Mouse (Mus musculus) neural tube, embryonic 15.5 days (tissue): ENCODE measurements around the gene Mrpl14. TPM values are rescaled to one million over a fixed set of nuclear protein-coding genes. Genes with fewer than 3 reads are reported as not detected.

Experiments
- ATAC-seq: fragments of 200-750 bp; cut with Nextera tagmentation; 2 replicates; pipeline ENCODE4 v1.8.0; 2017; ENCODE audit warnings: mild to moderate bottlenecking, moderate TSS enrichment, moderate library complexity; ENCODE audit not compliant: low FRiP score
- H3K27ac ChIP-seq: fragments of 300-500 bp; sonication (generic); replicated peaks from 2 replicates; pipeline ENCODE4 v1.5.1; 2015; ENCODE audit warnings: mild to moderate bottlenecking, inconsistent platforms
- H3K27me3 ChIP-seq: fragments of 300-500 bp; sonication (generic); replicated peaks from 2 replicates; pipeline ENCODE4 v1.6.1; 2015; ENCODE audit warnings: inconsistent platforms
- H3K36me3 ChIP-seq: fragments of 300-500 bp; sonication (generic); 2 replicates; pipeline ENCODE4 v1.6.1; 2015; ENCODE audit warnings: inconsistent platforms
- H3K4me1 ChIP-seq: fragments of 300-500 bp; sonication (generic); 2 replicates; pipeline ENCODE4 v1.6.1; 2015; ENCODE audit warnings: inconsistent platforms
- H3K4me2 ChIP-seq: fragments of 300-500 bp; sonication (generic); 2 replicates; pipeline ENCODE4 v1.6.1; 2015; ENCODE audit warnings: inconsistent platforms, mild to moderate bottlenecking, moderate library complexity
- H3K4me3 ChIP-seq: fragments of 300-500 bp; sonication (generic); replicated peaks from 2 replicates; pipeline ENCODE4 v1.5.1; 2015; ENCODE audit warnings: mild to moderate bottlenecking, inconsistent platforms
- H3K9ac ChIP-seq: fragments of 300-500 bp; sonication (generic); replicated peaks from 2 replicates; pipeline ENCODE4 v1.6.1; 2015; ENCODE audit warnings: mild to moderate bottlenecking, inconsistent platforms
- H3K9me3 ChIP-seq: fragments of 300-500 bp; sonication (generic); replicated peaks from 2 replicates; pipeline ENCODE4 v1.6.1; 2016; ENCODE audit warnings: inconsistent platforms
- whole genome bisulfite sequencing: fragments of 180-500 bp; shearing (Covaris S2); methylation state at CpG from one replicate; pipeline ENCODE4 v1.1.7; 2015; ENCODE audit warnings: mixed read lengths; 5-methylcytosine and 5-hydroxymethylcytosine counted together
- polyA plus RNA-seq: library from polyadenylated mRNA; unstranded; fragments of >200 nt; fragmentation: Nextera tagmentation; extraction: Ambion mirVana; gene quantifications from 2 replicates; pipeline ENCODE4 v1.2.1, GENCODE M21; 2015

Gene Mrpl14
- polyA plus RNA-seq = 129 and 132 TPM in 2 replicates

DNA sequence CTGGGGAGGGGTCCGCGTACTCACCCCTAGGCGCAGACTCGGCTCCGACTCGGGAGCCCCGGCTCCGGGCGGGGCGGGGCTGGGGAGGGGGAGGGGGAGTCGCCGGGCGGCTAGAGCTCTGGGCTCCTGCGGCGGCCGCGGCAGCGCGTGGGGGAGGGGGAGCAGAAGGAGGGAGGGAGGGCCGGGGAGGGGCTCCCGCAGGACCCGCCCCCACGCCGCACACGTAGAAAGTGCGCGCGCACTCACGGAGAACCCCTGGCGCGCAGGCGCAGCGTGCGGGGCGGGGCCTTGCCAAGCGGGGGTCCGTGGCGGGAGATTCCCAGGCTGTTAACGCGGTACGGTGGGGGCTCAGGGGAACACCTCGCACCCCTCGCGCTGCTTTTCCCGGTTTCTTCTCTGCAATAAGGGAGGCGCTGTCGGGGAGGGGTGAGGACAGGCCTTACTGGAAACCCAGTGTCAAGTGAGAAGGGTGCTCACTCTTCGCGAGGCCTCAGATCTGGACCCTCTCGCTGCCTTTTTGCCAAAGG, at the start of gene Mrpl14:
Gene Mrpl14, plus strand, starts transcription at position 230 of the 527 bp plus-strand sequence.
- H3K4me1 ChIP-seq = peaks cover 35% of the 10 kb centered on the region
- H3K27me3 ChIP-seq = no peaks in the 10 kb centered on the region
- H3K27ac ChIP-seq = peak within 1 kb of the TSS; percentile 93
- peak within 1 kb of the TSS; percentile 93 for H3K9ac ChIP-seq
- no peaks in the 10 kb centered on the region for H3K9me3 ChIP-seq
- H3K4me2 ChIP-seq = peak within 1 kb of the TSS; percentile 76
- ATAC-seq = peak; percentile 89
- WGBS = under 1% methylated on average over 29 of the region's 50 CpGs
- H3K4me3 ChIP-seq = peak within 1 kb of the TSS; percentile 96
- H3K36me3 ChIP-seq = no peaks in the 10 kb centered on the region

DNA sequence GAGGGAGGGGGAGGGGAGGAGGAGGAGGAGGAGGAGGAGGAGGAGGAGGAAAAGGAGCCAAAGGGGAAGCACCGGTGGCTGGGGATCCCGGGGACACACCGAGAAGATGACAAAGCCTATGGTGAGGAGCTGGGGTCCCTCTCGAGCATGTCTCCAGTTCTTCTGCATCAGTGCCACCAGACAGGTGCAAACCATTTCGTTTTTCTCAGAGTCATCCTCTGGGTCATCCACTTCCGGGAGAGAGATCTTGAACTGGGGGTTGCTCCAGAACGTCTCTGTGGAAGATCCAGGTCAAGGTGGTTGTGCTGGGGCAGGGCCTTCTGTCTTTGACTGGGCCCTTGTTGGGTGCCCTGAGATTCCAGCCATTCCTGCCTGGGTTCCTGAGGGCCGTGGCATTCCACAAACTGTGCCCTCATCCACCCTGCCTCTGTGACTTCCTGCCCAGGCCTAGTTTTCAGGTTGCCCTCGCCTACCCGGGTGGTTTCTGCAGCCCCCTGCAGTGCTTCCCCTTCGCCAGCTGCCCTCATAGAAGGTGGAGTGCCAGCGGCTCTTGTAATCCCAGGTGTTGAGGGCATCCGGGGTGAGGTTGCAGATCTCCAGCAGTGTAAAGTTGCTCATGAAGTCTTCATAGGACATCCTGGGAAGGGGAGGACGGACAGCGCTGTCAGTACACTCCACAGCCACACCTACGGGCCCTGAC, 47.4 kb upstream of the Mrpl14 start:
- no peaks in the 10 kb centered on the region for H3K27me3 ChIP-seq
- H3K9ac ChIP-seq = no peak overlapping the region
- WGBS = 78% methylated on average over 16 of the region's 16 CpGs
- no peak overlapping the region for H3K4me2 ChIP-seq
- H3K36me3 ChIP-seq = no peaks in the 10 kb centered on the region
- H3K27ac ChIP-seq = no peak overlapping the region
- 0 out of 2 replicates have a peak, but pooled peaks cover 4% of the 10 kb centered on the region for H3K4me1 ChIP-seq
- no peaks in the 10 kb centered on the region for H3K9me3 ChIP-seq
- no peak overlapping the region for H3K4me3 ChIP-seq
- no peak for ATAC-seq

DNA sequence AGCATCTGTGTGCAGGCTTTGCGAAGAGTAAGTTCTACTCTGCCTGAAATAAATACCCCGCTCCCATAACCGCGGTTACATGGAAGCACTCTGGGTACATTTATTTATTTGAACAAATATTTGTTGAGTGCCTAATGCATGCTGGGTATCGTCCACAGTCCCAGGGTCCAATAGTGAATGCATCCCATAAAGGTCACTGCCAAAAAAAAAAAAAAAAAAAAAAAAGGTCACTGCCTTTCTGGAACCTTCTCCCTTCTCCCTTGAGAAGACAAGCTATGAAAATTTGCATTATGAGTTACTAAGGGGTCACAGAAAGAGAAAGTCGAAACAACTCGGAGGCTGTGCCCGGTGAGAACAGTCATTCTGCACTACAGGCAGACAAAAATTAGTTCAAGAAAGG, 44.1 kb upstream of the Mrpl14 start:
- no peaks in the 10 kb centered on the region for H3K36me3 ChIP-seq
- 91% methylated on average over 8 of the region's 8 CpGs for WGBS
- H3K4me2 ChIP-seq = no peak overlapping the region
- no peak overlapping the region for H3K27ac ChIP-seq
- H3K9ac ChIP-seq = no peak overlapping the region
- H3K4me3 ChIP-seq = no peak overlapping the region
- H3K9me3 ChIP-seq = no peaks in the 10 kb centered on the region
- no peak for ATAC-seq
- H3K4me1 ChIP-seq = 0 out of 2 replicates have a peak, but pooled peaks cover 4% of the 10 kb centered on the region
- no peaks in the 10 kb centered on the region for H3K27me3 ChIP-seq

DNA sequence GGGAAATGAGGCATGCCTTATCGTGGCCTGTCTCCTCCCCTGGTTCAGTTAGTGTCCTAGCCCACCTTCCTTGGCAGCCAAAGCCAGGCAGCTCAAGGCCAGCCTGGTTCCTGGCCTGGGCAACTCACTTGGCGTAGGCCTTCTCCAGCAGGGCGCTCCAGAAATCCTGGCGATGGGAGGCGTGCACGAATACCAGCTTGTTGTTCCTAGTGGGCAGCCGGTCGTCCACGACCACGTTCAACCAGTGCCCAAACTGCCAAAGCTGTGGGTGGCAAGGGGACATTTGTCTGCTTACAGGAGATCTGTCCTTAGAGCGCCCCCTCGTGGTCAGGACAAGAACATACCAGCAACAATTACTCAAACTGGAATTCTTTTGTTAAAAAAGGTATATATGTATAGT, 43.4 kb upstream of the Mrpl14 start:
- no peak overlapping the region for H3K9ac ChIP-seq
- no peak overlapping the region for H3K4me3 ChIP-seq
- no peaks in the 10 kb centered on the region for H3K36me3 ChIP-seq
- H3K4me1 ChIP-seq = 0 out of 2 replicates have a peak, but pooled peaks cover 4% of the 10 kb centered on the region
- no peak overlapping the region for H3K27ac ChIP-seq
- H3K27me3 ChIP-seq = no peaks in the 10 kb centered on the region
- ATAC-seq = no peak
- H3K4me2 ChIP-seq = no peak overlapping the region
- 26% methylated on average over 12 of the region's 12 CpGs for WGBS
- no peaks in the 10 kb centered on the region for H3K9me3 ChIP-seq

DNA sequence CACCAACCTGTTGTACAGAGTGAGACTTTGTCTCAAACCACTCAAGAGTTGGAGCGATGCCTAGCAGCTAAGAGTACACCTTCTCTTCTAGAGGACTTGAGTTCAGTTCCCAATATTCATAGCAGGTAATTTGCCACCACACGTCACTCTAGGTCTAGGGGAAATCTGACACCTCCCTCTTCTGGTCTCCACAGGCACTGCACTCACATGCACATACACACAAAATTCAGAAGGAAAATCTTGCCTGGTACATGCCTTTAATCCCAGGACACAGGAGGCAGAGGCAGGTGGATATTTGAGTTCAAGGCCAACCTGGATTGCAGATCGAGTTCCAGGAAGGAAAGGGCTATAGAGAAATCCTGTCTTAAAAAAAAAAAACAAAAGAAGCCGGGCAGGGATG, 41.9 kb upstream of the Mrpl14 start:
- no peaks in the 10 kb centered on the region for H3K36me3 ChIP-seq
- no peak for ATAC-seq
- 0 out of 2 replicates have a peak, but pooled peaks cover 4% of the 10 kb centered on the region for H3K4me1 ChIP-seq
- no peak overlapping the region for H3K27ac ChIP-seq
- H3K4me3 ChIP-seq = no peak overlapping the region
- WGBS = 98% methylated on average over 4 of the region's 4 CpGs
- no peaks in the 10 kb centered on the region for H3K27me3 ChIP-seq
- H3K9me3 ChIP-seq = no peaks in the 10 kb centered on the region
- no peak overlapping the region for H3K9ac ChIP-seq
- H3K4me2 ChIP-seq = no peak overlapping the region

DNA sequence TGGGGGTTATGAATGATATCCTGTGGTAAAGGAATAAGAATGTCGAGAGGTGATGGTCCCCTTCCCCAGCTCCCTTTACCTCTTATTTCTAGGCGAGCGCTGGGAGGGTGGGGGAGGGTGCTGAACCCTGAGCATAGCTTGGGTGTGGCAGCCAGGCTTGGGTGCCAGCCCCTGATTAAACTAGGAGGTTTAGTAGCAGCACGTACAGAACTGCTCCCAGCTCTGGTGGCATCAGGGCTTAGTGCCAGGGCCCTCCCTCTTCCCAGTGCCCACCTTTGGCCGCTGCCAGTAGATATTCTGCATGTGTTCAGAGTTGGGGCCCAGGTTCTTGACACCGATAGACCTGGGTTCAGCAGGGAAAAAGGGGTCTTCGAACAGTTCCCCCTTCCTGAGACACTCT, 32.9 kb upstream of the Mrpl14 start:
- H3K4me3 ChIP-seq = no peak overlapping the region
- H3K27ac ChIP-seq = no peak overlapping the region
- H3K9ac ChIP-seq = no peak overlapping the region
- H3K36me3 ChIP-seq = no peaks in the 10 kb centered on the region
- WGBS = 77% methylated on average over 7 of the region's 7 CpGs
- no peaks in the 10 kb centered on the region for H3K4me1 ChIP-seq
- no peaks in the 10 kb centered on the region for H3K27me3 ChIP-seq
- H3K9me3 ChIP-seq = no peaks in the 10 kb centered on the region
- no peak overlapping the region for H3K4me2 ChIP-seq
- no peak for ATAC-seq

DNA sequence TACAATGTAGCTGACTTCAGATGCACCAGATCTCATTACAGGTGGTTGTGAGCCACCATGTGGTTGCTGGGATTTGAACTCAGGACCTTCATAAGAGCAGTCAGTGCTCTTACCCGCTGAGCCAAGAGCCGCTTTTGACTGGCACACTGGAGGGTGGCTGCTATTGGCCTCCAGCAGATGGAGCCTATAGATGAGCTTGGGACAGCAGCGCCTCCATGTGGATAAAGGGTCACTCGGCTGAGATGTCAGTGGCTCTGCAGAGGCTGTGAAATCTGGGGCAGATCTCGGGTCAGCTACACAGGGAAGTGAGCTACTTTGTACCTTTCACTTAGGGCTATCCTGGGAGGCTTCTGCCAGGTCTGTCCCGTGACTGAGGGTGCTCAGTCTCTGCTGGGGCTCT, 30.3 kb upstream of the Mrpl14 start:
- H3K4me3 ChIP-seq = no peak overlapping the region
- no peak overlapping the region for H3K9ac ChIP-seq
- no peak for ATAC-seq
- H3K4me1 ChIP-seq = no peaks in the 10 kb centered on the region
- no peaks in the 10 kb centered on the region for H3K27me3 ChIP-seq
- no peaks in the 10 kb centered on the region for H3K9me3 ChIP-seq
- H3K36me3 ChIP-seq = peaks cover under 1% of the 10 kb centered on the region; the same call in 1 of the 2 replicates
- no peak overlapping the region for H3K4me2 ChIP-seq
- 37% methylated on average over 6 of the region's 6 CpGs for WGBS
- H3K27ac ChIP-seq = no peak overlapping the region

DNA sequence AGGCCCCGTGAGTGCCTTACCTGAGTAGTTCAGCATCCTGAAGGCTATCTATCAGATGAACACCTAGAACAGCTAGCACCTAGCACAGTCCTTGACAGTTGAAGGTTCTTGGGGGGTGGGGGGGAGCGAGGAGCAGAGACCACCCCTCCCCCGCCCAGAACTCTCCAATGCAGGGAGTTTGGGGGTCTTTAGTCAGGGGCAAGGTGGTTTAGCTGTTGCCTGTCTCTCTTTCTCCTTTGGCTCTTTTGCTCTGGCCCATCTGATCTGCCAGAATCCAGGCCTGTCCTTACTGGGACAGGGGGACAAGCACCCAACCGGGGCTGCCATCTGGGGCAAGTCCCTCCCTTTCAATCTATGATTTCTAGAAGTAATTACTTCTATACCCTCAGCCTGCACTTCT, 26.9 kb upstream of the Mrpl14 start, which contains the start of gene Capn11:
Gene Capn11, minus strand, starts transcription at position 101 of the 400 bp plus-strand sequence.
- H3K27ac ChIP-seq = no peak within 1 kb of the TSS
- WGBS = 92% methylated on average over 4 of the region's 4 CpGs

DNA sequence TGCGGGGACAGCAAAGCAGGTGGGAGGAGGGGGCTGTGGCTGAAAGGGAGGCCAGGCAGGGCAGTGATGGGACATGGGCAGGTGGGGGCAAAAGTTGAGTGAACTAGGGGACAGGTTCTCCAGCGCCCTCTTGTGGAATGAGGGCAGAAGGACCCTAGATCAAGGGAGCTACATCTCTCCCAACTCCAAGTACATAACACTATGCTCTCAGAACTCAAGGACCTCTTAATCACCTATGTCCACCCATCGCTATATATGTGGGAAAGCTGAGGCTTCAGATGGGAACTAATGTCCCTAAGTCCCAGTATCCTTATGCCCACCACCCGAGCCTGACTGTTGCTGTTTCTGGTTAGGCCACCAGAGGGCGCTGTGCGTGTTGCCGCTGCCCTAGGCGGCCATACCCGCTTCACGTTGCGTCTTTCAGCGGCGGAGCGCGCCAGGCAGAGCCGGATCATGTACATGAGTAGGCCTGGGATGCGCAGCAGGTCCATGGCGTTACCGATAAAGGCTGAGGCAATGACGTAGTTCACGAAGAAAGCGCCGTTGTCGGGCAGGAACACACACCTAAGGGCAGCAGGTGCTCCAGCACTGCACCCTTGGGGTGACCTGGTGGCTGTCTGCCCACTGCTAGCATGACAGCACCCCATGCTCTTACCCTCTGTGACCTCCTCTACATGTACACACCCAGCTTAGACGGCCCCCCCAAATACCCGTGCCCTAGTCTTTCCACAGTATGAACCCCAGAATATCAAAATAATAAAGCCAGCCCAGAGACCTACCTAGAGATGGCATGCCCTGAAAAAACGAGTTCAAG, 22.8 kb upstream of the Mrpl14 start:
- Histone ChIP-seq H3K9ac (no peak overlapping the region), H3K27me3 (no peaks in the 10 kb centered on the region), H3K4me1 (peaks cover 3% of the 10 kb centered on the region; the same call in 1 of the 2 replicates), H3K4me2 (peak overlapping the region; percentile 29; the same call in 1 of the 2 replicates), H3K4me3 (no peak overlapping the region), H3K27ac (no peak overlapping the region), H3K36me3 (peaks cover 65% of the 10 kb centered on the region), H3K9me3 (no peaks in the 10 kb centered on the region)
- 27% methylated on average over 27 of the region's 27 CpGs for WGBS
- ATAC-seq = peak; percentile 55

More for the DNA sequence above, 26.9 kb upstream of the Mrpl14 start, which contains the start of gene Capn11:
- peaks cover 3% of the 10 kb centered on the region; the same call in 1 of the 2 replicates for H3K4me1 ChIP-seq
- peaks cover 31% of the 10 kb centered on the region for H3K36me3 ChIP-seq
- no peak within 1 kb of the TSS for H3K4me2 ChIP-seq
- no peak for ATAC-seq
- H3K9me3 ChIP-seq = no peaks in the 10 kb centered on the region
- H3K4me3 ChIP-seq = no peak within 1 kb of the TSS
- no peak within 1 kb of the TSS for H3K9ac ChIP-seq
- no peaks in the 10 kb centered on the region for H3K27me3 ChIP-seq

DNA sequence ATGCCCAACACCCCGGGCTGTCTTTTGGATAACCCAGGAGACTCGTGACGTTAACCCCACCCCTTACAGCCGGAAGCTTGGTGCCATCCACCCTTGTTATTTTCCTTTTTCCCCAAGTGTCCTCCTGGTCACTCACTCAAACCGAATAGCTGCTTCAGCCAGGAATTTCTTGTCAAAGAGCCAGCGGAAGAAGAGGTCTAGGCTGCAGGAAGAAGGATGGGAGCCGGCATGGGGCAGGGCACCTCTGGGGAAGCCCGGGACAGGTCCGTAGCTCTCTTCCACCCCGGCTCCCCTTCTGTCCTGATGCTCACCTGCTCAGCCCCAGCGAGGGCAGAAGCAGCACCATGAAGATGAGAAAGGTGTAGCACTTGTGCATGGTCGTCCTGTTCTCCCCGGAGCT, 21.5 kb upstream of the Mrpl14 start:
- Histone ChIP-seq H3K4me2 (no peak overlapping the region), H3K4me3 (no peak overlapping the region), H3K9ac (no peak overlapping the region), H3K9me3 (no peaks in the 10 kb centered on the region), H3K27ac (no peak overlapping the region), H3K36me3 (peaks cover 75% of the 10 kb centered on the region), H3K27me3 (no peaks in the 10 kb centered on the region), H3K4me1 (peaks cover 3% of the 10 kb centered on the region; the same call in 1 of the 2 replicates)
- 91% methylated on average over 13 of the region's 13 CpGs for WGBS
- no peak for ATAC-seq

DNA sequence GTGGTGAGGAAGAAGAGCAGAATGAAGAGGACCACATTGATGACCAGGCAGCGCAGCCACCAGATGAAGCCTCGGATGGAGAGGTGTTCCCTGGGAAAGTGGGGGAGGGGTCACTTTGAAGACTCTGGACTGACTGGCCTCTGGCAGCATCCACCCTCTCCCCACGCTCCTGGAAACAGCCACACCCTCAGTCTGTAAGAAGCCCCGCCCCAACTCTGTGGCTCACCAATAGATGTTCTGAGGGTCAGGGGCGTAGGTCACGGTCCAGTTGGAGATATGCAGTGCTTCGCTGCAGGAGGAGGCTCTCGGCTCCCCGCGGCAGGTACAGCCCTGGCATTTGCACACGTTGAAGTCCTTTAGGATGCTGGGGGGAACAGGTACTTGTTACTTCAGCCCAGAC, 20.0 kb upstream of the Mrpl14 start:
- Histone ChIP-seq H3K27ac (no peak overlapping the region), H3K4me3 (no peak overlapping the region), H3K27me3 (no peaks in the 10 kb centered on the region), H3K9me3 (no peaks in the 10 kb centered on the region), H3K36me3 (peaks cover 82% of the 10 kb centered on the region), H3K9ac (no peak overlapping the region), H3K4me2 (no peak overlapping the region), H3K4me1 (peaks cover 3% of the 10 kb centered on the region; the same call in 1 of the 2 replicates)
- 76% methylated on average over 11 of the region's 11 CpGs for WGBS
- ATAC-seq = no peak
